Mouse (Mus musculus) monocyte, adult 2 months (primary cell): ENCODE measurements around the gene Anxa6.
"Not testable (repeated sequence)": the region's sequence is repeated elsewhere in the genome, so short reads cannot be mapped to it uniquely, and the experiment has no call there.

Source experiments
- DNase-seq, 2 experiments: peaks; one replicate each; pipeline ENCODE4 v3.0.0; 2022; ENCODE audit warnings: low spot score in 2 of 2, low read depth in 1 of 2

The Anxa6 gene

DNA sequence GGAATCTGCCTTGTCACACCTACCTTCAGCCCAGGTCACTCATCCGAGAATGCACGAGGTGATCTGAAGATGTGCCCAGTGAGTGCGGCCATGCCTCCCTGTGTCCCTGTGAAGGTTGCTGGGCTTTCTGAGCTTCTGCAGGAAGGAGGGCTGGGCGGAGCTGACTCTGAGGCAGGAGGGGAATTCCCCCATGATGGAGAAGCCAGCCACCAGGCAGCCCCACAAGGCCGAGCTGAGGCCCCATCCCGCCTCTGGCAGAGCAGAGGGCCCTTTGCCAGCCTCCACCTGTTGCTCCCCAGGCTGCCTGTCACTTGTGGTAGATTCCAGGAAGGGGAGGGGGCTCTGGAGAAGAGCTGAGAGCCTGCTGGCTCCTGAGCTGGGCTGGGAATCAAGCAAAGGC, 70.4 kb downstream of the Anxa6 start, which contains the start of gene Tnip1:
Gene Tnip1 (minus strand): TSS at position 108 of the 400 bp plus-strand sequence.
- peak in 1 of 2 experiments; percentile 54 for DNase-seq

DNA sequence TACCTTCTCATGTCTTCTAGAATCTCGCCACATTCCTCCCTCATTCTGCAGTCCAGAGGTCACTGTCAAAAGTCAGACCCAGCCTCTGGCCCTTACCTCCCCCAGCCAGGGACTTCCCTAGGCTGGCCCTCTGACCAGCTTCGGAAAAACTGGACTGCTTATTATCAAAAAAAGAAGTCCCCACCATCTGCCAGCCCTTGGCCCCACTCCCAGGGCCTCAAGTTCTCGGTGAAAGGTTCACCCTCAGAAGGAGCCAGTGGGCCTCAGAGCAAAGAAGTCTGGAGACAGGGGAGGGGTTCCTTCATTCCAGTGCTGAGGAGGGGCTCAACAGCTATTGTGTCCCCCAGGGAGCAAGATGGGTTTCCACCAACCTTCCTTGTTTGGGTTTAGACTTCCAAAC, 71.3 kb downstream of the Anxa6 start:
- DNase-seq, result no peak

DNA sequence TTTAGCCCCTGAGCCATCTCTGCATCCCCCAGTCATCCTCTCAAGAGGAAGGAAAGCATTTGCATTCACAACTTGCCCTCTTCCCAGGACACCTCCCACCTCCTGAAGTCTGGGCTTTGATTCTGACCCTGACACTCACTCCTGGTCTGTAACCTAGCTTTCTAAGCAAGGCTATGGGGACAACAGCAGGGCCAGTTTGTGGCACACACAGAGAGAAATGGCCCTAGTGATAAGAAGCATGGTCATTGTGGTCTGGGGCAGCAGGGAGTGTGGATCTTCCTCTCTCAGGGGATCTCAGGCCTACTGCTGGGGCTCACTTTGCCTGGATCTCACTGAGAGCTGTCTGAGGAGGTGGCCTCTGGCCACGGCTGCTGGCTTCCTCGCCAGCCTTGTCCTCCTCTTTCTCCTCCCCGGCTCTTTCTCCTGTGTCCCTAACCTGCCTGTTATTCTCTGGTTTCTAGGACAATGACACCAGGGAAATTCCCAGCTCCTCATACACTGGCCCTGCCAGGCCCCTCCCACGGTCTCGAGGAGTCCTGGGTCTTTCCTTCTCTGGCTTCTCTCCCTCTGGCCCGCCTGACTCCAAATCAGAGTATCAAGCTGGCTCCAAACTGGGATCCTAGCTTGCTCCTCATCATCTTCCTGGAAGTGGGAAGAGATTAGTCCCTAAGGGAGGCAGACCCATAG, 71.9 kb downstream of the Anxa6 start:
- DNase-seq, result no peak

DNA sequence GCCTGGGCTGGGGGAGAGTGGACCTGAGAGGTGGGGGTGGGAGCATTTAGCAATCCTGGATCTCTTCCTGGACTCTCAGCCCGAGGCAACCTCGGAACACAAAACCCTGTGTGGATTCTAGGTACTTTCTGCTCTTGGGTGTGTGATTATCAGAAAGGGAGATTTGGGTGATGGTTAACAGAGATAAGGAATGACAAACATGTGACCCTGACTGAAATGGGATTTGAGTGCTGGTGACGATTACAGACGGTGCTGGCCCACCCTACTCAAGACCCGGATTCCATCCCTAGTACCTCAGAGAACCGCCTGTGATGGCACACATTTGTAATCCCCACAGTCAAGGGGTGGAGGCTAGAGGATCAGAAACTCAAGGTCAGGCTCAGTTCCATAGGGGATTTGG, 73.0 kb downstream of the Anxa6 start:
- no peak for DNase-seq

DNA sequence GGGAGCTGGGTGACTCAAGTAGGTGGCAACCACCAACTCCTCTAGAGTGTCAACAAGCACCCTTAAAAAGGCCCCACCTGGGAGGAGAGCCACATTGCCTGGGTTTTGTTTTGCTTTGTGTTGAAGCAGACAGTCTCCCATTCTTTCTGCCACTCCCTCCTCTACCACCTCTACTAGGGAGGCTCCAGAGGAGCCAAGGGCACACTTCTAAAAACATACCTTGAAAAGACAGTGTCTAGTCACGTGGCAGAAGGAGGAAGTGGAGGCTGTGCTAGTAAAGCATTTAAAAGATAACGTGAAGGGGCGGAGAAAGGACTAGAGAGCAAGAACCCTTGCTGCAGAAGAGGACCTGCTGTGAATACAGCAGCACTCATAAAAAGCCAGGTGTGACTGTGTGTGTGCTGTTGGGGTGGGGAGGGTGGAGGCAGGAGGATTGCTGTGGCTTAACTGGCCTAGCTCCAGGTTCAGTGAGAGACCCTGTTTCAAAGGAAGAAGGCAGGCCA, 74.6 kb downstream of the Anxa6 start:
- DNase-seq, result no peak

DNA sequence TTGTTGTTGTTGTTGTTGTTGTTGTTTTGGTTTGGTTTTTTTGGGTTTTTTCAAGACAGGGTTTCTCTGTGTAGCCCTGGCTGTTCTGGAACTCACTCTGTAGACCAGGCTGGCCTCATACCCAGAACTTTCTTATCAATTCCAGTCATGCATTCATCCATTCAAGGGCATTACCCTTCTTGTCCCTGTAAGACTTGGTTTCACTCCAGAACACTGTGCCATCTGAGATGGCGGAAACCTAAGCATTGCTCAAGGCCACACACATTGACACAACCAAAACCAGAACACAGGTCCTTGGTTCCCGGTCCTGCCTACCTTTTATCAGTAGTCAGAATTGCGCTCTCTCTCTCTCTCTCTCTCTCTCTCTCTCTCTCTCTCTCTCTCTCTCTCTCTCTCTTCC, 75.5 kb downstream of the Anxa6 start:
- not testable (repeated sequence) for DNase-seq

DNA sequence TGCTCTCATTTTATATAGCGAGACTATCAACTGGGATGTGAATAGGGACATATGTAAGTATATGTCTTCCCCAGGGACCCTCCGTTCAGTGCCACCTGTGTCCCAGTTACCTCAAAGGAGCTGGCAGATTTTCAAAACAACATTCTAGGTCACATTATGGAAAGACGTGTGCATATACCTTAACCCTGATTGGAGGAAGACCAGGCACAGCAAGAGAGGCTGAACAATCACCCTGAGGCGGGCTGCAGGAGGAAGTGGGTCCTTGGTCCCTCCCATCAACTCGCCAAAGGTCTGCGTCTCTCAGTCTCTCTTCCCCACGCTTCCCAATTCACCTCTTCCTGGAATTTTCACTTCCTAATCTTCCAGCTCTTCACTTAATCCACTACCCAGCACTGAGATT, 76.3 kb downstream of the Anxa6 start:
- DNase-seq, result no peak

DNA sequence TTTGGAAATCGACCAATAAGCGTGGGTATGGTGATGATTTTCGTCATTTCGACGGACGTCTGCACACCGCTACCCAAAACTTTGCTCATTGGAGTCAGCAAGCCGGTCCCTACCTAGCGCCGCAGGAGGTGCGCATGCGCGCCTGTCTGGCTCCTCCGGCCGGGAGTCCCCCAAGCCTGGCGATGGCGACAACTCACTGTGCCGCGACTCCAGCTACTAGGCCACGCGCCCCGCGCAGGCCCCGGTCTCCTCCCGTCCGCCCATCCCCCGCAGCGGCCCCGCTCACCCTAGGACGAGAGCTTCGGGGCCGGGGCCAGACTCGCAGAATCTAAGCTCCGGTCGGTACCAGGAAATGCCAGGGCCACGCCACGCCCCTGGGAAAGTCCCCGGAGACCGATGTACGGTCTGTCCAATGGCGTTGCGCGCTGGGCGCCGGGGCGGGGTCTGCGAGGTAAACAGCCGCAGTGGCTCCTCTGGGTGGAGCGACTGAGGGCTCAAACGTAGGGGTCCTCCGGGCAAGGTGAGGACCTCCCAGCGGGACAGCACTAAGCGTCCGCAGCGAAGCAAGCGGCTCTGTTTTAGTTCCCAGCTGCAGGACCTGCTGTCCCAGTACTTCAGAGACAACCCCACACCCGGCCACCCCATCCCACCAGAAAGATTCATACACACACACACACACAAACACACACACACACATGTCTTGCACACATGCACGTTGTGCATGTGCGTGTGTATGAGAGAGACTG, 77.3 kb downstream of the Anxa6 start:
- DNase-seq, result peak; percentile 94 to 98

DNA sequence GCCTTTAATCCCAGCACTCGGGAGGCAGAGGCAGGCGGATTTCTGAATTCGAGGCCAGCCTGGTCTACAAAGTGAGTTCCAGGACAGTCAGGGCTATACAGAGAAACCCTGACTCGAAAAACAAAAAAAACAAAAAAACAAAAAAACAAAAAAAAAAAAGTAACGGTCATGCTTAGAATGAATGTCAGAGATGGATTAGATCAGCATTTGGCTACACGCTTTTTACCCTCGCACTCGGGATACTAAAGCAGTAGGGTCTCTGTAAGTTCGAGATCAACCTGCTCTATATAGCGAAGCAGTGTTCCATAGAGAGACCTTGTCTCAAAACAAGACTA, 77.9 kb downstream of the Anxa6 start:
- not testable (repeated sequence) for DNase-seq

DNA sequence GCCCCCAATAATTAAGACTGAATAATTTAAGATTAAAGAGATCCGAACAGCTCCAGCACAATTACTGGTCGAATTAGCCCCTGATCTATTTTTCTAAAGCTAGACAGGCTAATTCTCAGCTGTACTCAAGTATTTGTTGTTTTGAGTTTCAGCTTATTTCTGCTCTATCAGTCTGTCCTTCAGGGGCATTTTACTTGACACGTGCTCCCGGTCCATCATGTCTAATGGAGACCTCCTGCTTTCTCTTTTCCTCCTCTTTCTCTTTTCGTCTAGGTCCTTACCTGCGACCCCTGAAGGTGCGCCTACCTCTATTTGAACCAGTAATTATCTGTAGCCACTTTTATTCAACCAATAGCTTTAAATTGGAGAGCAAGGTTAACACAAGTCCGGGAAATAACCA, 78.5 kb downstream of the Anxa6 start:
- DNase-seq, result no peak

DNA sequence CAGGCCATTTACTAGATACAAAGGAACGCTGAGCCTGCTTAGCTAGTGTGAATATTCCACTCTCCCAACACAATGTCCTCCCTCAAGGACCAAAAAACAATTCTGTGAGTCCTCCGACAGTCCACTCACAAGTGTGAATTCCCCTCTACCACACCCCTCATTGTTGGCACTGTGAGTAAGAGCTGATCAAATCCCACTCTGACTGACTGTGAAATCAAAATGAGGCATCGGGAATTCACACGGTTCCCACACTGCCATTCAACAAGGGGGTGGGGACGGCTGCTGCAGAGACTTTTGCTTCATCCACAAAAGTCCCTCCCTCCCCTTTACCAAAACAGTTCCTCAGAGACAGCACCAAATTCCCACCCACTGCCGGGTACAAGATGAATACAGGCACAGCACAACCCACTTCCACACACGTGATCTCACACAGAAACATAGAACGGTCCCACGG, 79.2 kb downstream of the Anxa6 start:
- no peak for DNase-seq

DNA sequence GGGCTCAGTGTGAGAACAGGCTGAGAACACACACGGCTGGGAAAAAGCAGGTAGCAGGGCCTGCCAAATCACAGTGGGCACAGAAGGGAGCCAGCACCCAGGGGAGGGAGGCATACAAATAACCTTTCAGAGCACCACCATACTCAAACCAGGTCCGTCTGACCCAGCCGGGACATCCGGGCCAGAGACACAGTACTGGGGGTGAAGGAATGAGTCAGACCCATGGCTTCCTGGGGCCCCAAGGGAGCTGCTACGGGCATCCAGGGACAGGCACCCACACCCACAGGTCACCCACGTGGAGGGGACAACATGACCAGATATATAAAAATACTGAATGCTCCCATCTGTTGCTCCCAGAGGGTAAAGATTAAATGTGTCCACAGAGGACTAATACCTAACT, 80.6 kb downstream of the Anxa6 start:
- DNase-seq, result no peak

DNA sequence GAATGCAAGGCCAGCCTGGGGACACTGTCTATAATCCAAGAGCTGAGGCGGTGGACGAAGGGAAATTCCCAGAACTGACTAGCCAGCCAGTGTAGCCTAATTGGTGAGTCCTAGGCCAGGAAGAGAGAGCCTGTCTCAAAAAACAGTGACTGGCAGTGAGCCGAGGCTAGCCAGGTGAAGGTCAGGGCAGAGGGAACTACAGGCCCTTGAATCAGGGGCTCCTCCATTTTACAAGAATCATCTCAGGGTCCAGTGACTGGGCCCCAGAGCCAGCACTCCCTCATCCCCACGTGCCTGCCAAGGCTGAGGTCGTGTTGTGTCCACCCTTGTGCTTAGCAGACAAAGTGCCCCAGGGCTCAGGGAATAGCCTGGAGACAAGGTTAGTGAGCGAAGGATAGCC, 82.6 kb downstream of the Anxa6 start:
- no peak for DNase-seq

DNA sequence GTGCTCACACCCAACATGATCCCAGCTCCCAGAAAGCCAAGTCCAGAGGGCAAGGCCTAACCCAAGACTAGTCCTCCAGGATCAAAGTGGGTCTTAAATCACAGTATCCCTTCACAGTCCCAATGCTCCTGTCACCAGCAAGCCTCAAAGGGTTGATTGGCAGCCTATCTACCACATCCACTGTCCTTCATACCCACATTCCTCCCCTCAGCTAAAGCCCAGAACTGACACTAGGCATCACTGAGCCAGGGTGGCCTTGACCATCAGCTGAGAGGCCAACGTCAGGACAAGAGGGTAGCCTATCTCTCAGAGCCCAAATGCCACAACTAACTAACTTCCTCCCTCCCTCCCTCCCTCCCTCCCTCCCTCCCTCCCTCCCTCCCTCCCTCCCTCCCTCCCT, 83.5 kb downstream of the Anxa6 start:
- no peak for DNase-seq

DNA sequence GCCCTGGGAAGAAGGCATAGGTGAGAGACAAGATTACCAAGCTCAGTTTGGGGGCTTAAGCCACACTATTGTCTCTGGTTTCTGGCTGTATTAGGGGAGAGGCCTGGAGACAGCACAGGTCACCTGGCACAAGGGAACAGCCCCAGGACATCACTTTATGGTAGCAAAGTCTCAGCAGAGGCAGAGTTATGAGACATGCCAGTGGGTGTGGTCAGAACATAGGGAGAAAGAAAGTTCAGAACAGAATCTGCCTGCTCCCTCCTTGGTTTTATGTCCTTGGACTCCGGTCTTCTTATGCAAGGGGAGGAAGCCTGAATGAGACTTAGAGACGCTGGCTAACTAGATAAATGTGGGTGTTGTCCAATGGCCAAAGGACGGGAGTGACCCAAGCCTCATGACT, 88.5 kb downstream of the Anxa6 start:
- DNase-seq, result no peak

DNA sequence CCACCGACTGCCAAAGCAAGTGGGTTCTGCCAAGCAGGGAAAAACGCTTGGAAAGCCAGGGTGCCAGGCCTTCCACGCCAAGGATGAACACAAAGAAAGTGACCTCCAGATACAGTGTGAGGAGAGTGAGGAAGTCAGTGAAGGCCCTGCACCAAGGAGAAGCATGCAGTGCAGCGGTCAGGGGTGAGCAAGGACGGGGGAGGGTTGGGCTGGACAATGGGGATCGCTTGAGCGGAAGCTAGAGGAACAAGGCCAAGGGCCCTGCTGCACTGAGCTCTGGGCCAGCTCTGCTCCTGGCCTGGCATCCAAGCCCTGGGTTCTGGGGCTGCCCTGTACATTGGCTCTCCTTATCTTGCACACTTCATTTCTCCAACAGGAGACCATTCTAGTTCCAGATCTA, 93.2 kb downstream of the Anxa6 start:
- DNase-seq, result no peak

DNA sequence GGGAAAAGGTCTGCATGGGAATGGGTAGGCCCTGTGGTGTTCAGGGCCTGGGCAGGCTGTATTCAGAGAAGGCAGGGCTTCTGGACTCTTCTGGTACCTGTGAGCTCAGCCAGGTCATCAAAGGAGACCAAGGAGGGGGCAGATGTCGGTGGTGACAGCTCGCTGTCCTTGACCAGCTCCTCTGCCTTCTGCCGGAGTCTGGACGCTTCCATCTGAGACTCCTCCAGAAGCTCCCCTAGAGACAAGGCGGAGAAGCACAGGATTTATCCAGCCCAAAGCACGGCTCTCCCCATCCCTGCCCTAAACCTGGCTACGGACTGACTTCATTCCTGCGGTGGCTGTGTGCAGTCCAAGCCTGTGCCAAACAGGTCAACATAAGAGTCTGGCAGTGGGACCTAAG, 93.7 kb downstream of the Anxa6 start:
- DNase-seq, result no peak

DNA sequence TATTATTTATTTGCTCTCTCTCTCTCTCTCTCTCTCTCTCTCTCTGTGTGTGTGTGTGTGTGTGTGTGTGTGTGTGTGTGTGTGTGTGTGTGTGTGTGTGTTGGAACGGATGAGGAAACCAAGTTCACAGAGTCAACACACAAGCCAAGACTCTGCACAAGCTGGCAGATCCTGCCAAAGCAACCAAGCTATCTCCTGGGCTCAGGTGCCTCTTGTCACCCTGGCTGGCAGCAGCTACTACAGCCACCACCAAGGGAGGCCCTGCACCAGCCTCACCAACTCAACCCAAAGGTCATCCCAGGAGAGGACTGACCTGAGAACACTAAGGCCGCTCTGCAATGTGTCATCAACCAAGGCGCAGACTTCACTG, 96.5 kb downstream of the Anxa6 start:
- DNase-seq, result no peak

DNA sequence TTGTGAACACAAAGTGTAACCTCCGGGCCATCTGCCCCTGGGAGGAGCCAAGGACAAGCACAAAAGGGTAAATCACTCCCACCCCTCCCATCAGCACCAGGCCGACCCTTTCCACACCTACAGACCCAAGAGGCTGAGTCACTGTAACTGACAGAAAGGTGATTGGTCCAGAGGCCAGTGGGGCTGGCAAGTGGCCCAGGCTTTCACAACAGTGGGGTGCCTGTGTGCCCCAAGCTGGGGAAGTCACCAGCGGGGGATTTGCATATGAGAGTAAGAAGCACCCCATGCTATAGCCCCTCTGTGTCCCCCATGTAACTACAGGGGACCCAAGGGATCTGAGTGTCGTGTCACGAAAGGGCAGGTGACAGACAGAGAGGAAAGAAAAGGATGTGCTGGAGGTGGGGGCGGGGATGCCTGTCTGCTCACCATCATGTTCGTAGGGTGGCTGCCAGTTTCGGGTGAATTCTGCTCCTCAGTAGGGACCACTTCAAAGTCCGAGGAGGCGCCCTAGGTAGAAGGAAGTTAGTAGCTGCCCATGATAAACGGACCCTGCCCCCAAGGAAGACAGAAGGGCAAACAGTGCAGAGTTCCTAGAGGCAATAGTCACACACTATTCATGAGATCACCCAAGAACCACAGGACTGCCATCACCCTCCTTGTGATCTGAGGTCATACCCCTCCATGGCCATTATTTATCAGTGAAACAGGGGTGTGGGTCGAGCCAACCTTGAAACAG, 97.0 kb downstream of the Anxa6 start:
- DNase-seq, result peak; percentile 34 to 61

DNA sequence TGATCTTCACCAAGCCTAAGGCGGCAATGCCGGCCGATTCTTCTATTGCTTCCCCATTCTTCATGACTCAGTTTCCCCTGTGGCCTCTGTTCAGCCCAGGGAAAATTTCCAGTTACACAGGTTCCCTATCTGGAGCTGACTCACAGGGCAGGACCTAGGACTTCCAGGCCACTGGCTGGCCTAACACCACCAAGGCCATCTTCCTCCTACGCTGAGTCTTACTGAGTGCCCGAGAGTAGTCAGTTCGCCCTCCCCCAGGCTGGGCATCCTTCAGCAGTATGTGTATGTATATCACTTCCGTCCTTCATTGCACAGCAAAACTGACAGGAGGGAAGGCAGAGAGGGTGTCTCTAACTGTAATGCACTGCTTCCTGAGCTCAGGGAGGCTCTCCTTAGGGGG, 99.0 kb downstream of the Anxa6 start:
- DNase-seq, result peak in 1 of 2 experiments; percentile 28

DNA sequence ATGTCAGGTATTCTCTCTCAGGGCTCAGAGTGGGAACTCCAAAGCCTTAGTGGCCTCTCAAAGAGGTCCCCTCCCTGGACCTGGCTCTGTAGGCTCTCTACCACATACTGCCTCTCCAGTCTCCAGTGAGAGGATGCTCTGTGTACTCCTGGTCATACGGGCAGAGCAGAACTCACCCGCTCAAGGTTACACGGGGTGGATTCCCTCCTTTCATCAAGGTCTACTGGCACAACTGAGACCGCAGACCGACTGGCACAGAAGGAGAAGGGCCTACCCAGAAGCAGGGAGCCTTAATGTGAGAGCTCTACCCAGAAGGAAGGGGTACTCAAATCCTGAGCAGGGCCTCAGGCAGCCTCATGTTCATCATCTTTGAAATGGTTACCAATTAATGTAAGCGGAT, 100.7 kb downstream of the Anxa6 start:
- no peak for DNase-seq
